Mouse (Mus musculus) E14TG2a.4 (cell line): Measurements from ENCODE around the gene Lrrfip2.

Experiments
- CTCF ChIP-seq: conservative IDR thresholded peaks from 2 replicates; pipeline ENCODE4 v1.5.1; 2014; ENCODE audit warnings: low read length
- NANOG ChIP-seq: IDR thresholded peaks from 2 replicates; pipeline ENCODE4 v1.6.1; 2014; ENCODE audit warnings: borderline replicate concordance, low read length, mixed read lengths
- POU5F1 ChIP-seq: IDR thresholded peaks from 2 replicates; pipeline ENCODE4 v1.6.1; 2014; ENCODE audit warnings: low read length, borderline replicate concordance

DNA sequence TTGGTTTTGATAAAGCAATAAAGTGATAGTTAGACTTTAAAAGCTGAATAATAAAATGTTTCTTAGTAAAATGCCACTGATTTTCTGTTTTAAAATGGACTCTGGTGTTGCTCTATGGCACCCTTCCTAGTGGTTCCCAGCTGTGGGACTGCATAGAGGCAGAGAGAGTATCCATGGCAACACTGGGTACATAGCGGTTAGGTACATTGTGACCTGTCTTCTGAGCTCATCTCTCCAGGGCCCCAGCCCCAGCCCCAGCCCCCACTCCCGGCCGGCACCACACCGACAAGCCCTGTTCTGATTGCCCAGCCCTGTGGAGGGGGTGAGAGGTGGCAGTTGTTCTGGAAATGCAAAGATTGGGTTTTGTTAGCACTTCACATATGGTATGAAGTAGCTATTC lies 67.5 kb downstream of the Lrrfip2 start:
- TF ChIP-seq CTCF (no peak), POU5F1 (no peak), NANOG (no peak)
